Mouse (Mus musculus) lung, postnatal 14 days (tissue): Measurements from ENCODE around the gene Zkscan14.

Source experiments
- DNase-seq: peaks from one replicate; pipeline ENCODE4 v3.0.0; 2021

Gene Zkscan14

GRCm38 (mm10) chr5:145200387-145200786 lies 1.3 kb downstream of the Zkscan14 start:
- DNase-seq: no peak

GRCm38 (mm10) chr5:145191962-145192361 lies 9.7 kb downstream of the Zkscan14 start, which contains the start of gene Atp5j2:
Atp5j2 (minus strand) TSS chr5:145192062.
- DNase-seq: no peak

- peak; percentile 88 for DNase-seq
These were observed 10.5 kb downstream of the Zkscan14 start for GRCm38 (mm10) chr5:145190875-145191798.

- DNase-seq: no peak
These were observed 11.3 kb downstream of the Zkscan14 start for GRCm38 (mm10) chr5:145190373-145190772.

- no peak for DNase-seq
These were observed 12.3 kb downstream of the Zkscan14 start for GRCm38 (mm10) chr5:145189416-145189815.

GRCm38 (mm10) chr5:145185244-145185643 lies 16.4 kb downstream of the Zkscan14 start:
- no peak for DNase-seq

- no peak for DNase-seq
These were observed 23.1 kb downstream of the Zkscan14 start for GRCm38 (mm10) chr5:145178461-145178980.

GRCm38 (mm10) chr5:145167306-145167661 lies 34.4 kb downstream of the Zkscan14 start:
- DNase-seq: no peak

GRCm38 (mm10) chr5:145166536-145167305 lies 34.9 kb downstream of the Zkscan14 start, which contains the start of the genes Ptcd1 and Cpsf4:
Ptcd1 (minus strand) TSS chr5:145167108.
Cpsf4 (plus strand) TSS chr5:145167213.
- peak; percentile 99 for DNase-seq

GRCm38 (mm10) chr5:145165184-145165583 lies 36.5 kb downstream of the Zkscan14 start:
- no peak for DNase-seq

- no peak for DNase-seq
These were observed 37.0 kb downstream of the Zkscan14 start for GRCm38 (mm10) chr5:145164710-145165109.

- no peak for DNase-seq
These were observed 40.3 kb downstream of the Zkscan14 start for GRCm38 (mm10) chr5:145161361-145161760.

GRCm38 (mm10) chr5:145152690-145153089 lies 49.0 kb downstream of the Zkscan14 start:
- no peak for DNase-seq

- DNase-seq: no peak
These were observed 52.4 kb downstream of the Zkscan14 start for GRCm38 (mm10) chr5:145149294-145149693.

- no peak for DNase-seq
These were observed 53.9 kb downstream of the Zkscan14 start for GRCm38 (mm10) chr5:145147748-145148147.
